Mouse (Mus musculus): ENCODE measurements around the gene Kcnk3. TPM values are rescaled to one million over a fixed set of nuclear protein-coding genes. Genes with fewer than 3 reads are reported as not detected.

The Kcnk3 gene
- total and polyA plus RNA-seq, 2 experiments from 2014 or later = 45.3 to 70.0 TPM

GRCm38 (mm10) chr5:30612575-30612974, 24.6 kb downstream of the Kcnk3 start:
- H3K9me3 ChIP-seq (replicated peaks; ENCODE audit: control insufficient read depth, low read length) = no peaks in the 10 kb centered on the region
- no peak for ATAC-seq (ENCODE audit: insufficient read depth, low read depth)

GRCm38 (mm10) chr5:30613242-30613641, 25.3 kb downstream of the Kcnk3 start:
- peaks cover 44% of the 10 kb centered on the region for H3K4me1 ChIP-seq (ENCODE audit: control insufficient read depth, insufficient read depth)

More at GRCm38 (mm10) chr5:30612575-30612974, 24.6 kb downstream of the Kcnk3 start:
- Histone ChIP-seq H3K9ac (replicated peaks; ENCODE audit: low read depth, low read length) (no peak overlapping the region), H3K36me3 (replicated peaks; ENCODE audit: control insufficient read depth, insufficient read depth, low read length) (no peaks in the 10 kb centered on the region), H3K4me3 (ENCODE audit: low read depth, low read length) (no peak overlapping the region), H3K4me1 (ENCODE audit: control insufficient read depth, insufficient read depth) (peaks cover 39% of the 10 kb centered on the region), H3K27me3 (ENCODE audit: control insufficient read depth, insufficient read depth, low read length) (no peaks in the 10 kb centered on the region), H3K4me2 (ENCODE audit: low read depth, low read length) (no peak overlapping the region), H3K27ac (ENCODE audit: low read depth) (no peak overlapping the region)
- TF ChIP-seq EP300 (IDR thresholded peaks at IDR 0.05; ENCODE audit: low read depth) (no peak), CTCF (IDR thresholded peaks at IDR 0.05; ENCODE audit: low read depth) (no peak)
- DNase-seq (ENCODE audit: low spot score) = no peak
- 85% methylated on average over 4 of the region's 4 CpGs for WGBS

GRCm38 (mm10) chr5:30614221-30614620, 26.3 kb downstream of the Kcnk3 start:
- peaks cover 48% of the 10 kb centered on the region for H3K4me1 ChIP-seq (ENCODE audit: control insufficient read depth, insufficient read depth)
- H3K27me3 ChIP-seq (ENCODE audit: control insufficient read depth, insufficient read depth, low read length) = no peaks in the 10 kb centered on the region
- H3K9me3 ChIP-seq (replicated peaks; ENCODE audit: control insufficient read depth, low read length) = no peaks in the 10 kb centered on the region
- no peaks in the 10 kb centered on the region for H3K36me3 ChIP-seq (replicated peaks; ENCODE audit: control insufficient read depth, insufficient read depth, low read length)
- H3K4me2 ChIP-seq (ENCODE audit: low read depth, low read length) = no peak overlapping the region
- TF ChIP-seq CTCF (IDR thresholded peaks at IDR 0.05; ENCODE audit: low read depth) (no peak), EP300 (IDR thresholded peaks at IDR 0.05; ENCODE audit: low read depth) (peak; percentile 88)
- peak overlapping the region; percentile 92 for H3K27ac ChIP-seq (ENCODE audit: low read depth)
- peak; percentile 81 for ATAC-seq (ENCODE audit: insufficient read depth, low read depth)
- WGBS = 0% methylated on average over 1 of the region's 1 CpGs
- H3K4me3 ChIP-seq (ENCODE audit: low read depth, low read length) = no peak overlapping the region
- peak; percentile 90 for DNase-seq (ENCODE audit: low spot score)
- H3K9ac ChIP-seq (replicated peaks; ENCODE audit: low read depth, low read length) = peak overlapping the region; percentile 37; the same call in 1 of the 2 replicates

More at GRCm38 (mm10) chr5:30613242-30613641, 25.3 kb downstream of the Kcnk3 start:
- no peak overlapping the region for H3K9ac ChIP-seq (replicated peaks; ENCODE audit: low read depth, low read length)
- WGBS = 87% methylated on average over 8 of the region's 8 CpGs
- no peak for ATAC-seq (ENCODE audit: insufficient read depth, low read depth)
- no peak overlapping the region for H3K4me2 ChIP-seq (ENCODE audit: low read depth, low read length)
- no peak for DNase-seq (ENCODE audit: low spot score)
- no peaks in the 10 kb centered on the region for H3K27me3 ChIP-seq (ENCODE audit: control insufficient read depth, insufficient read depth, low read length)
- H3K36me3 ChIP-seq (replicated peaks; ENCODE audit: control insufficient read depth, insufficient read depth, low read length) = no peaks in the 10 kb centered on the region
- H3K9me3 ChIP-seq (replicated peaks; ENCODE audit: control insufficient read depth, low read length) = no peaks in the 10 kb centered on the region
- peak overlapping the region; percentile 92 for H3K27ac ChIP-seq (ENCODE audit: low read depth)
- H3K4me3 ChIP-seq (ENCODE audit: low read depth, low read length) = no peak overlapping the region
- TF ChIP-seq CTCF (IDR thresholded peaks at IDR 0.05; ENCODE audit: low read depth) (no peak), EP300 (IDR thresholded peaks at IDR 0.05; ENCODE audit: low read depth) (no peak)

GRCm38 (mm10) chr5:30615416-30615815, 27.4 kb downstream of the Kcnk3 start:
- Histone ChIP-seq H3K9ac (replicated peaks; ENCODE audit: low read depth, low read length) (no peak overlapping the region), H3K27me3 (ENCODE audit: control insufficient read depth, insufficient read depth, low read length) (no peaks in the 10 kb centered on the region), H3K4me3 (ENCODE audit: low read depth, low read length) (no peak overlapping the region), H3K4me2 (ENCODE audit: low read depth, low read length) (no peak overlapping the region), H3K27ac (ENCODE audit: low read depth) (peak overlapping the region; percentile 92), H3K36me3 (replicated peaks; ENCODE audit: control insufficient read depth, insufficient read depth, low read length) (no peaks in the 10 kb centered on the region), H3K4me1 (ENCODE audit: control insufficient read depth, insufficient read depth) (peaks cover 46% of the 10 kb centered on the region), H3K9me3 (replicated peaks; ENCODE audit: control insufficient read depth, low read length) (no peaks in the 10 kb centered on the region)
- WGBS = 21% methylated on average over 6 of the region's 6 CpGs
- no peak for DNase-seq (ENCODE audit: low spot score)
- TF ChIP-seq CTCF (IDR thresholded peaks at IDR 0.05; ENCODE audit: low read depth) (no peak), EP300 (IDR thresholded peaks at IDR 0.05; ENCODE audit: low read depth) (no peak)
- no peak for ATAC-seq (ENCODE audit: insufficient read depth, low read depth)

GRCm38 (mm10) chr5:30615819-30616218, 27.8 kb downstream of the Kcnk3 start:
- ATAC-seq (ENCODE audit: insufficient read depth, low read depth) (no peak), DNase-seq (ENCODE audit: low spot score) (no peak)
- no peak overlapping the region for H3K4me3 ChIP-seq (ENCODE audit: low read depth, low read length)
- WGBS = 55% methylated on average over 4 of the region's 4 CpGs
- H3K4me1 ChIP-seq (ENCODE audit: control insufficient read depth, insufficient read depth) = peaks cover 44% of the 10 kb centered on the region
- TF ChIP-seq EP300 (IDR thresholded peaks at IDR 0.05; ENCODE audit: low read depth) = no peak
- no peak for TF ChIP-seq CTCF (IDR thresholded peaks at IDR 0.05; ENCODE audit: low read depth)
- no peak overlapping the region for H3K4me2 ChIP-seq (ENCODE audit: low read depth, low read length)
- H3K36me3 ChIP-seq (replicated peaks; ENCODE audit: control insufficient read depth, insufficient read depth, low read length) = no peaks in the 10 kb centered on the region
- peak overlapping the region; percentile 92 for H3K27ac ChIP-seq (ENCODE audit: low read depth)
- H3K27me3 ChIP-seq (ENCODE audit: control insufficient read depth, insufficient read depth, low read length) = no peaks in the 10 kb centered on the region
- no peak overlapping the region for H3K9ac ChIP-seq (replicated peaks; ENCODE audit: low read depth, low read length)
- H3K9me3 ChIP-seq (replicated peaks; ENCODE audit: control insufficient read depth, low read length) = no peaks in the 10 kb centered on the region

- Histone ChIP-seq H3K4me1 (ENCODE audit: control insufficient read depth, insufficient read depth) (peaks cover 44% of the 10 kb centered on the region), H3K4me3 (ENCODE audit: low read depth, low read length) (no peak overlapping the region), H3K27ac (ENCODE audit: low read depth) (peak overlapping the region; percentile 92), H3K27me3 (ENCODE audit: control insufficient read depth, insufficient read depth, low read length) (peaks cover 7% of the 10 kb centered on the region), H3K9me3 (replicated peaks; ENCODE audit: control insufficient read depth, low read length) (no peaks in the 10 kb centered on the region), H3K9ac (replicated peaks; ENCODE audit: low read depth, low read length) (no peak overlapping the region), H3K4me2 (ENCODE audit: low read depth, low read length) (no peak overlapping the region), H3K36me3 (replicated peaks; ENCODE audit: control insufficient read depth, insufficient read depth, low read length) (no peaks in the 10 kb centered on the region)
- TF ChIP-seq EP300 (IDR thresholded peaks at IDR 0.05; ENCODE audit: low read depth) (no peak), CTCF (IDR thresholded peaks at IDR 0.05; ENCODE audit: low read depth) (no peak)
- DNase-seq (ENCODE audit: low spot score) (no peak), ATAC-seq (ENCODE audit: insufficient read depth, low read depth) (no peak)
- 30% methylated on average over 3 of the region's 3 CpGs for WGBS
Measured at GRCm38 (mm10) chr5:30616644-30617043, 28.7 kb downstream of the Kcnk3 start.
